Mouse (Mus musculus): ENCODE results near the gene Arhgap32. TPM values are rescaled to one million over a fixed set of nuclear protein-coding genes. Genes with fewer than 3 reads are reported as not detected.
A peak's percentile ranks its signal among the peaks of the same experiment; 100 is the strongest.

Arhgap32 gene
- total and polyA plus RNA-seq, 3 experiments, result 0.06 to 0.15 TPM; not detected in 1

- no peak overlapping the region for H3K4me3 ChIP-seq (ENCODE audit: control insufficient read depth in 1 of 2, insufficient read depth in 1 of 2, low read depth in 2 of 2, low read length in 2 of 2)
- DNase-seq (ENCODE audit: low read depth, low spot score), result no peak
- H3K9ac ChIP-seq (ENCODE audit: control insufficient read depth, low read depth, low read length, poor library complexity, severe bottlenecking), result no peak overlapping the region
- H3K79me2 ChIP-seq (ENCODE audit: control insufficient read depth, insufficient read depth, low read length, poor library complexity), result no peaks in the 10 kb centered on the region
- H3K36me3 ChIP-seq (ENCODE audit: control insufficient read depth in 1 of 2, insufficient read depth in 2 of 2, low read length in 2 of 2), result no peaks in the 10 kb centered on the region
- TF ChIP-seq ZC3H11A (IDR thresholded peaks at IDR 0.05; ENCODE audit: low read depth, low read length) (no peak), MYB (IDR thresholded peaks at IDR 0.05; ENCODE audit: low read depth, low read length) (no peak), CTCF (IDR thresholded peaks at IDR 0.05 in 2 of 3, conservative IDR thresholded peaks at IDR 0.05 in 1 of 3; ENCODE audit: control insufficient read depth in 1 of 3, insufficient read depth in 1 of 3, low read depth in 2 of 3, low read length in 3 of 3, poor library complexity in 1 of 3, severe bottlenecking in 1 of 3) (no peak), ZNF384 (IDR thresholded peaks at IDR 0.05; ENCODE audit: low read depth, low read length) (no peak), BHLHE40 (IDR thresholded peaks at IDR 0.05; ENCODE audit: borderline replicate concordance, low read depth, low read length) (no peak), CHD2 (IDR thresholded peaks at IDR 0.05; ENCODE audit: low read length) (no peak), MAZ (IDR thresholded peaks at IDR 0.05; ENCODE audit: low read depth, low read length) (no peak), RAD21 (IDR thresholded peaks at IDR 0.05; ENCODE audit: low read depth, low read length) (no peak), MXI1 (IDR thresholded peaks at IDR 0.05; ENCODE audit: low read depth, low read length) (no peak), RCOR1 (IDR thresholded peaks at IDR 0.05; ENCODE audit: low read depth, low read length) (no peak), CHD1 (IDR thresholded peaks at IDR 0.05; ENCODE audit: low read depth, low read length) (no peak), ZMIZ1 (IDR thresholded peaks at IDR 0.05; ENCODE audit: low read depth, low read length) (no peak), POLR2A (IDR thresholded peaks at IDR 0.05; ENCODE audit: control insufficient read depth in 1 of 2, insufficient read depth in 1 of 2, low read depth in 1 of 2, low read length in 2 of 2, poor library complexity in 1 of 2) (no peak), NELFE (IDR thresholded peaks at IDR 0.05; ENCODE audit: low read depth, low read length) (no peak), E2F4 (IDR thresholded peaks at IDR 0.05; ENCODE audit: borderline replicate concordance, low read depth, low read length) (no peak), JUND (IDR thresholded peaks at IDR 0.05; ENCODE audit: low read depth, low read length) (no peak)
- H3K27me3 ChIP-seq (ENCODE audit: control insufficient read depth in 1 of 2, insufficient read depth in 2 of 2, low read length in 2 of 2), result peaks cover 0 to 2% of the 10 kb centered on the region in 2 experiments; a peak in 2 of 4 replicates
- no peaks in the 10 kb centered on the region for H3K4me1 ChIP-seq (ENCODE audit: control insufficient read depth in 1 of 2, insufficient read depth in 2 of 2, low read length in 2 of 2)
- no peak overlapping the region for H3K27ac ChIP-seq (ENCODE audit: control insufficient read depth, low read depth, low read length)
- H3K9me3 ChIP-seq (replicated peaks; ENCODE audit: insufficient read depth, low read length), result no peaks in the 10 kb centered on the region
Observed at GRCm38 (mm10) chr9:32207133-32207532, 91.2 kb downstream of the Arhgap32 start.

- Histone ChIP-seq H3K4me3 (ENCODE audit: control insufficient read depth in 1 of 2, insufficient read depth in 1 of 2, low read depth in 2 of 2, low read length in 2 of 2) (no peak overlapping the region), H3K79me2 (ENCODE audit: control insufficient read depth, insufficient read depth, low read length, poor library complexity) (no peaks in the 10 kb centered on the region), H3K4me1 (ENCODE audit: control insufficient read depth in 1 of 2, insufficient read depth in 2 of 2, low read length in 2 of 2) (no peaks in the 10 kb centered on the region), H3K9me3 (replicated peaks; ENCODE audit: insufficient read depth, low read length) (no peaks in the 10 kb centered on the region), H3K27me3 (ENCODE audit: control insufficient read depth in 1 of 2, insufficient read depth in 2 of 2, low read length in 2 of 2) (peaks cover 0 to 2% of the 10 kb centered on the region in 2 experiments; a peak in 2 of 4 replicates), H3K36me3 (ENCODE audit: control insufficient read depth in 1 of 2, insufficient read depth in 2 of 2, low read length in 2 of 2) (no peaks in the 10 kb centered on the region), H3K9ac (ENCODE audit: control insufficient read depth, low read depth, low read length, poor library complexity, severe bottlenecking) (no peak overlapping the region), H3K27ac (ENCODE audit: control insufficient read depth, low read depth, low read length) (no peak overlapping the region)
- TF ChIP-seq SIN3A (IDR thresholded peaks at IDR 0.05; ENCODE audit: low read length), result no peak
- TF ChIP-seq POLR2AphosphoS2 (IDR thresholded peaks at IDR 0.05; ENCODE audit: low read length), result no peak
- TF ChIP-seq MEF2A (IDR thresholded peaks at IDR 0.05; ENCODE audit: extremely low read depth, insufficient replicate concordance, low read depth, low read length, poor library complexity, severe bottlenecking), result no peak
- TF ChIP-seq CHD2 (IDR thresholded peaks at IDR 0.05; ENCODE audit: low read length), result no peak
- TF ChIP-seq NELFE (IDR thresholded peaks at IDR 0.05; ENCODE audit: low read depth, low read length), result no peak
- TF ChIP-seq TCF12 (IDR thresholded peaks at IDR 0.05; ENCODE audit: low read depth, low read length), result no peak
- TF ChIP-seq USF2 (IDR thresholded peaks at IDR 0.05; ENCODE audit: borderline replicate concordance in 1 of 2, insufficient read depth in 1 of 2, low read depth in 1 of 2, low read length in 2 of 2), result no peak
- no peak for TF ChIP-seq ZC3H11A (IDR thresholded peaks at IDR 0.05; ENCODE audit: low read depth, low read length)
- no peak for TF ChIP-seq ZKSCAN1 (IDR thresholded peaks at IDR 0.05; ENCODE audit: low read depth, low read length)
- no peak for TF ChIP-seq RCOR1 (IDR thresholded peaks at IDR 0.05; ENCODE audit: low read depth, low read length)
- TF ChIP-seq BHLHE40 (IDR thresholded peaks at IDR 0.05; ENCODE audit: borderline replicate concordance, low read depth, low read length), result no peak
- no peak for TF ChIP-seq NRF1 (IDR thresholded peaks at IDR 0.05; ENCODE audit: insufficient read depth, low read depth, low read length, poor library complexity, severe bottlenecking)
- no peak for TF ChIP-seq USF1 (IDR thresholded peaks at IDR 0.05; ENCODE audit: low read depth, low read length)
- peak; percentile 16 for DNase-seq (ENCODE audit: low read depth, low spot score)
Observed at GRCm38 (mm10) chr9:32208071-32208470, 92.1 kb downstream of the Arhgap32 start.
